Mouse (Mus musculus): ENCODE measurements around the gene Rcc1. TPM values are rescaled to one million over a fixed set of nuclear protein-coding genes. Genes with fewer than 3 reads are reported as not detected.
A peak's percentile ranks its signal among the peaks of the same experiment; 100 is the strongest.

Gene Rcc1
- polyA plus RNA-seq, 1 experiment from 2014 or later: 70.8 TPM

DNA sequence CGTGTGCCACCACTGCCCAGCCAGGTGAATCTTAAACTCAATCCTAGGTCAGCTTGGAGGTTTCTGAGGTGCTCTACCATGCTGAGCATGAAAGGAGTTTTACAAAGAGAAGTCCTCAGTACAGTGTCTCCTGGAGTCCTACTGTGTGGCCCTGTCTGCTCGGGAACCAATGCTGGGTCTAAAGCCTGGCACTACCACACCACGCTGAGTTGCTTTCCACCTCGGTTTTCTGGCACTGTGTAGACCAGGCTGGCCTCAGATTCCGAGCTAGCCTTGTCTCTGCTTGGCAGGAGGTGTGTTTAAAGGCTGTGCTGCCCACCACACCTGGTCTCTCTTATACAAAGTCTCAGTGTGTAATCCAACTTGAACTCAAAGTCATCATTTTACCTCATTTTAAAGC is 40.8 kb downstream of the Rcc1 start:
- peaks cover 9% of the 10 kb centered on the region for H3K36me3 ChIP-seq (ENCODE audit: control insufficient read depth, insufficient read depth, low read length)
- 84% methylated on average over 5 of the region's 5 CpGs for WGBS

DNA sequence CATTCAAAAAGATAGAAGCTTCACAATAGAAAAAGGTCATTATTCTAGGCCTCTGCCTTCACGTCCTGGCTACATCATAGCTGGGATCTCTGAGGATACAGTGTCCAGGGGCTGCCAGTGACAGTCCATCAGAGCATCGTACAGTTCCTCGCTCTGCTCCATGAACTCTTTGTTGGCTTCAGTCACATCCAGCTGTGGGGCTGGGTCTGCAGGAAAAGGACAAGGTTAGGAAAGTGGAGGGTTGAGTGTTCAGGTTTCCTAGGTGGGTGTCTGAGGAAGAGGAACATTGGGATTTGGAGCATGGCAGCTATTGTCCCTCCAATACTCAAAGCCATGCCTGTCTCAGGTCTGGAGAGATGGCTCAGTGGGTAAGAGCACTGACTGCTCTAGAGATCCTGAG is 41.6 kb downstream of the Rcc1 start:
- 40% methylated on average over 3 of the region's 3 CpGs for WGBS
- no peak for ATAC-seq (ENCODE audit: insufficient read depth, low FRiP score, low TSS enrichment)

More for the DNA sequence above, 40.8 kb downstream of the Rcc1 start:
- no peak overlapping the region for H3K4me3 ChIP-seq (ENCODE audit: low read depth, low read length)
- H3K4me1 ChIP-seq (ENCODE audit: control insufficient read depth, insufficient read depth, low read length): peaks cover 6% of the 10 kb centered on the region
- H3K9ac ChIP-seq (ENCODE audit: low read length): no peak overlapping the region
- ATAC-seq (ENCODE audit: insufficient read depth, low FRiP score, low TSS enrichment): no peak
- H3K4me2 ChIP-seq (ENCODE audit: low read depth): no peak overlapping the region
- no peak overlapping the region for H3K27ac ChIP-seq (ENCODE audit: low read depth, low read length)
- no peak for DNase-seq (ENCODE audit: low spot score)
- no peaks in the 10 kb centered on the region for H3K27me3 ChIP-seq (ENCODE audit: control insufficient read depth, insufficient read depth, low read length)
- H3K9me3 ChIP-seq (ENCODE audit: control insufficient read depth, low read length): no peaks in the 10 kb centered on the region

DNA sequence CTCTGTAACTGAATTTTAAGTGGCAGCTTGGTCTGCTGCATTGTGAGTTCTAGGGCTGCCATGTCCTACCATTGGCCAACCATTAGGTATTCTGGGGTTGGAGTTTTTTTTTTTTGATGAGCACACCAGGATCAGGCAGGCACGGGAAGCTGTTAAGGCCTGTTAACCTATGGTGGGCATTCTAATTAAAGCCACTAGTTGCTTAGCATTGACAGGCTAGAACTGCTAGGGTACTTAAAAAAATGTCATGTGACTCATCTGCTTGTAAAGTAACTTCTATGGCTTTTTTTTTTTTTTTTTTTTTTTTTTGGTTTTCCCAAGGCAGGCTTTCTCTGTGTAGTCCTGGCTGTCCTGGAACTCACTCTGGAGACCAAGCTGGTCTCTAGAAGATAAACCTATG is 42.2 kb downstream of the Rcc1 start:
- ATAC-seq (ENCODE audit: insufficient read depth, low FRiP score, low TSS enrichment) (no peak), DNase-seq (ENCODE audit: low spot score) (no peak)
- Histone ChIP-seq H3K9ac (ENCODE audit: low read length) (no peak overlapping the region), H3K27ac (ENCODE audit: low read depth, low read length) (no peak overlapping the region), H3K36me3 (ENCODE audit: control insufficient read depth, insufficient read depth, low read length) (peaks cover 9% of the 10 kb centered on the region), H3K9me3 (ENCODE audit: control insufficient read depth, low read length) (no peaks in the 10 kb centered on the region), H3K4me3 (ENCODE audit: low read depth, low read length) (no peak overlapping the region), H3K4me2 (ENCODE audit: low read depth) (no peak overlapping the region), H3K4me1 (ENCODE audit: control insufficient read depth, insufficient read depth, low read length) (peaks cover 6% of the 10 kb centered on the region), H3K27me3 (ENCODE audit: control insufficient read depth, insufficient read depth, low read length) (no peaks in the 10 kb centered on the region)
- 32% methylated on average over 1 of the region's 1 CpGs for WGBS

More for the DNA sequence above, 41.6 kb downstream of the Rcc1 start:
- no peak overlapping the region for H3K4me3 ChIP-seq (ENCODE audit: low read depth, low read length)
- H3K4me1 ChIP-seq (ENCODE audit: control insufficient read depth, insufficient read depth, low read length): peaks cover 6% of the 10 kb centered on the region
- H3K36me3 ChIP-seq (ENCODE audit: control insufficient read depth, insufficient read depth, low read length): peaks cover 9% of the 10 kb centered on the region
- H3K27ac ChIP-seq (ENCODE audit: low read depth, low read length): no peak overlapping the region
- no peak overlapping the region for H3K9ac ChIP-seq (ENCODE audit: low read length)
- DNase-seq (ENCODE audit: low spot score): no peak
- no peaks in the 10 kb centered on the region for H3K9me3 ChIP-seq (ENCODE audit: control insufficient read depth, low read length)
- no peaks in the 10 kb centered on the region for H3K27me3 ChIP-seq (ENCODE audit: control insufficient read depth, insufficient read depth, low read length)
- no peak overlapping the region for H3K4me2 ChIP-seq (ENCODE audit: low read depth)

DNA sequence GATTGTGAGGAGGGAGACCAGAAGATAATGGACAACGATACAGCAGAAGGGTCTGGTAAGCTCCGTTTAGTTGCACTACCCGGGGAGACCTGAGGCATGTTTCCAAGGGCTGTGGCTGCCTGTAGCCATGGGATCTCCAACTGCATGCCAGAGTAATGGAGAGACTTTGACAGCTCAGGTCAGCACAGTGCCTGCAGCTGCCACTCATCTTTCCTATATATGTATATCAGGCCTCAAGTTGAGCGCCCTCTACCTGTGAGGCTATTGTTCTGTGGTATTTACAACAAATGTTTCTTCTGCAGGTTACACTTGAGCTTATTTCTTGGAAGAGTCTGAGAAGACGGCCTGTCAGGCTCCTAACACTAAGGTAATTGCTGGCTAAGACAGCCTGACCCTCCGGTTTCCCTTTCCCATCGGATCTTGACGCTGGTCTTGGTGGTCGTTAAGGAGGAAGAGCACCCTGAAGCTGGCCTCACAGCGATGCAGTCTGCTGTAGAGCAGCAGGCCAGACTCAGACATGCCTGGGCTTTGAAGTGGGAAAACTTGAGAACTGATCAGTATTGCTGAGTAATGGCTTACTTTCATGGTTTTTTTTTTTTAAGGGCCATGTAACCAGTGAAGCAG is 43.4 kb downstream of the Rcc1 start:
- 28% methylated on average over 10 of the region's 10 CpGs for WGBS
- ATAC-seq (ENCODE audit: insufficient read depth, low FRiP score, low TSS enrichment): no peak
- H3K27ac ChIP-seq (ENCODE audit: low read depth, low read length): no peak overlapping the region; the same call in 1 of the 2 replicates
- peak overlapping the region; percentile 82 for H3K9ac ChIP-seq (ENCODE audit: low read length)
- peak; percentile 35 for DNase-seq (ENCODE audit: low spot score)
- peak overlapping the region; percentile 73 for H3K4me3 ChIP-seq (ENCODE audit: low read depth, low read length)
- H3K27me3 ChIP-seq (ENCODE audit: control insufficient read depth, insufficient read depth, low read length): no peaks in the 10 kb centered on the region
- H3K9me3 ChIP-seq (ENCODE audit: control insufficient read depth, low read length): no peaks in the 10 kb centered on the region
- H3K4me2 ChIP-seq (ENCODE audit: low read depth): peak overlapping the region; percentile 96
- peaks cover 9% of the 10 kb centered on the region for H3K36me3 ChIP-seq (ENCODE audit: control insufficient read depth, insufficient read depth, low read length)
- H3K4me1 ChIP-seq (ENCODE audit: control insufficient read depth, insufficient read depth, low read length): peaks cover 6% of the 10 kb centered on the region

DNA sequence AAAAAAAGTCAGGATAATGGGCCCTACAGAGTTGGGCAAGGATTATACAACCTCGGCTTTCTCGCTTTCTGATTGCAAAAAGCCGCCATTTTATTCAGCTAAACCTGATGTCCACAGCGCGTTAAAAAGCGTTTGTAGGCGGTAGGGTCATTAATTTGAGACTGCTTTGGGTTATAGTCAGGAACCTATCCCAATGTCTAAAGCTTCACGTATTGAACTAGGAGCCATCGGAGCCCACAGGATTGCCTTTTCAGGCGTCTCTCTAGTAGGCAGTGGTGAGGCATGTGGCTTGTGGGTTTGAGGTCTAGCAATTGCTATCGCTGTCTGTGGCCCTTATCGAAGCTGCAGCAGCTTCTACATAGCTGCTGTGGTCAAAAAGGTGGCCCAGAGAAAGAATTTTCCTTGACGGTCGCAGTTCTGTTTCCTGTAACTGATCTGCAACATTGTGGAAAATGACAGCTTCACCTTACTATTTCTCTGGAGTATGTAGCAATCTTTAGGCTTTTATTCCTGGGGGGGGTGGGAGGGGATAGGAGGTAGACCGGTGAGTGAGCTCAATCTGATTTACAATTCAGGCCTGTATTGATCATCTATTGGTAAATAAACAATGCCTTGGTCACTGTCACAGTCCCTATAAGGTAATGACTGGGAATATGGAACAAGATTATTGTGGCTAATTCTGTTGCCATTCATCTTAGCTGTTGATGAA is 44.1 kb downstream of the Rcc1 start:
- H3K9ac ChIP-seq (ENCODE audit: low read length): peak overlapping the region; percentile 82
- H3K27ac ChIP-seq (ENCODE audit: low read depth, low read length): peak overlapping the region; percentile 53
- peaks cover 6% of the 10 kb centered on the region for H3K4me1 ChIP-seq (ENCODE audit: control insufficient read depth, insufficient read depth, low read length)
- H3K4me3 ChIP-seq (ENCODE audit: low read depth, low read length): peak overlapping the region; percentile 73
- 1% methylated on average over 15 of the region's 15 CpGs for WGBS
- ATAC-seq (ENCODE audit: insufficient read depth, low FRiP score, low TSS enrichment): no peak
- peak; percentile 35 for DNase-seq (ENCODE audit: low spot score)
- H3K4me2 ChIP-seq (ENCODE audit: low read depth): peak overlapping the region; percentile 96
- no peaks in the 10 kb centered on the region for H3K27me3 ChIP-seq (ENCODE audit: control insufficient read depth, insufficient read depth, low read length)
- peaks cover 9% of the 10 kb centered on the region for H3K36me3 ChIP-seq (ENCODE audit: control insufficient read depth, insufficient read depth, low read length)
- no peaks in the 10 kb centered on the region for H3K9me3 ChIP-seq (ENCODE audit: control insufficient read depth, low read length)

DNA sequence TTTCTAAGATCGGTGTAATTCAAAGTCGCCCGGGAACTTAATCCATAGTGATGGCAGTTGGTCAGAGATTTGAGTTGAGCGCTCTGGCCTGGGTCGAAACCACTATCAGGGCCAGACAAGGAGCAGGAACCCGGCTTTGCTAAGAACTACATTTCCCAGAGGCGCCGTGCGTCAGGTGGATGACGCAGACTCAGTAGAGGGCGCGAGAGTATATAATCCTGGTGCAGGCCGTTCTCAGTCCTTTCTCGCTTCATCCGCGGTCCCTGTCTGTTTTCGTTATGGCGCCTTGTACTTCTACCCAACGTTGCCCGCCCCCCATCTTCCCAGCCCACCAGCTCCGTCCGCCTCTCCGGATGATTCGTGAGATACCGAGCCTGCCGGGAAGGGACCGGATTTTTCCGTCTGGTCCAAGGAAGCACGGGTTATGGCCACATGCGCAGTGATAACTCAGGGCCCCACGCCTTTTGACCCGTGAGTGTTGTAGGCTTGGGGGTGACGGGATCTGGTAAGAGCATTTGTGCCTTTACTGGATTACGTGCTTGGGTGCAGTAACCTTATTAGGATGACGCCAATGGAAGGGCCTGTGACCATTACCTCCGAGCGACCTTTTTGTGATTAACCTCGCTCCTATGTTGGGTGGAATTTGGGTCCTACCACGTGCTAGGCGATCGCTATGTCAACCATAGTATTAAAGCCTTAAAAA is 44.8 kb downstream of the Rcc1 start:
- Histone ChIP-seq H3K4me3 (ENCODE audit: low read depth, low read length) (peak overlapping the region; percentile 73), H3K4me2 (ENCODE audit: low read depth) (peak overlapping the region; percentile 96), H3K27me3 (ENCODE audit: control insufficient read depth, insufficient read depth, low read length) (no peaks in the 10 kb centered on the region), H3K36me3 (ENCODE audit: control insufficient read depth, insufficient read depth, low read length) (peaks cover 9% of the 10 kb centered on the region), H3K9me3 (ENCODE audit: control insufficient read depth, low read length) (no peaks in the 10 kb centered on the region), H3K9ac (ENCODE audit: low read length) (peak overlapping the region; percentile 82), H3K27ac (ENCODE audit: low read depth, low read length) (peak overlapping the region; percentile 53), H3K4me1 (ENCODE audit: control insufficient read depth, insufficient read depth, low read length) (peaks cover 6% of the 10 kb centered on the region)
- 2% methylated on average over 41 of the region's 41 CpGs for WGBS
- DNase-seq (ENCODE audit: low spot score): peak; percentile 89
- peak; percentile 84 for ATAC-seq (ENCODE audit: insufficient read depth, low FRiP score, low TSS enrichment)

DNA sequence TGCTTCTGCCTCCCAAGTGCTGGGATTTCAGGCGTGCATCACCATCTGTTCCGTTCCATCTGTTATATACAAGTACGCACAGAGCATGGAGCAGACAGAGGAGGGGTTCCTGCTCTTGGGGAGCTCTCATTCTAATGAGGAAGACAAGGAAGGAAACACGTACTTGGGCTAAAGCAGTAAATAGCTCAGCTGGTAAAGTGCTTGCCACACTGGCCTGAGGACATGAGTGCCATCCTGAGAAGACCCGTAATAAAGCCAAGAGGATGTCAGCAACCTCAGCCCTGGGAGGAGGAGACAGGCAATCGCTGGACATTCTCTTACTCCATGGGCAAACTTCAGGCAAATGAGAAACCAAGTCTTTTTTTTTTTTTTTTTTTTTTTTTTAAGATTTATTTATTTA is 47.4 kb downstream of the Rcc1 start:
- no peak overlapping the region for H3K27ac ChIP-seq (ENCODE audit: low read depth, low read length)
- peaks cover 6% of the 10 kb centered on the region for H3K4me1 ChIP-seq (ENCODE audit: control insufficient read depth, insufficient read depth, low read length)
- no peak overlapping the region for H3K4me3 ChIP-seq (ENCODE audit: low read depth, low read length)
- peaks cover 5% of the 10 kb centered on the region; the same call in 1 of the 2 replicates for H3K36me3 ChIP-seq (ENCODE audit: control insufficient read depth, insufficient read depth, low read length)
- DNase-seq (ENCODE audit: low spot score): no peak
- WGBS: 77% methylated on average over 6 of the region's 6 CpGs
- ATAC-seq (ENCODE audit: insufficient read depth, low FRiP score, low TSS enrichment): no peak
- H3K27me3 ChIP-seq (ENCODE audit: control insufficient read depth, insufficient read depth, low read length): no peaks in the 10 kb centered on the region
- no peaks in the 10 kb centered on the region for H3K9me3 ChIP-seq (ENCODE audit: control insufficient read depth, low read length)
- H3K4me2 ChIP-seq (ENCODE audit: low read depth): no peak overlapping the region
- no peak overlapping the region for H3K9ac ChIP-seq (ENCODE audit: low read length)

DNA sequence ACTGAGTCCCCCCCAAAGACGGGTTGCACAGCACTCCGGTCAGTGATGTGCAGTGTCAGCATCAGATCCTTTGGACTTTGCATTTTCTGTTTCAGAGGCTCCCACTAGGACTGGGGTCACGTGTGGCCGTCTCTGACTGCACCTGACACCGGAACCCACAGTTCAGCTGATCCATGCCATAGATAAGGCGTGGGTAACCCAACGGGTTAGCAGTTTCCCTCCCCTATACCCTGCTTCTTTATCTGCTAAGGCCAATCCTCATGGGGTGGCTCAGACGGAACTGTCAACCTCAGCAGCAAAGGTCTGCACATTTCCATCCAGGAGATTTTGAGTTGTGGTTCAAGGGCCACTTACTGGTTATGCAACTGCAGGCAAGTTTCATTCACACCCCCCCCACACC is 48.1 kb downstream of the Rcc1 start:
- no peak for DNase-seq (ENCODE audit: low spot score)
- Histone ChIP-seq H3K4me3 (ENCODE audit: low read depth, low read length) (no peak overlapping the region), H3K27me3 (ENCODE audit: control insufficient read depth, insufficient read depth, low read length) (no peaks in the 10 kb centered on the region), H3K27ac (ENCODE audit: low read depth, low read length) (no peak overlapping the region), H3K9ac (ENCODE audit: low read length) (no peak overlapping the region), H3K4me2 (ENCODE audit: low read depth) (no peak overlapping the region), H3K4me1 (ENCODE audit: control insufficient read depth, insufficient read depth, low read length) (peaks cover 6% of the 10 kb centered on the region), H3K36me3 (ENCODE audit: control insufficient read depth, insufficient read depth, low read length) (peaks cover 3% of the 10 kb centered on the region; the same call in 1 of the 2 replicates), H3K9me3 (ENCODE audit: control insufficient read depth, low read length) (no peaks in the 10 kb centered on the region)
- 89% methylated on average over 8 of the region's 8 CpGs for WGBS
- no peak for ATAC-seq (ENCODE audit: insufficient read depth, low FRiP score, low TSS enrichment)

Measured in neural tube, embryonic 11.5 days (tissue).